Mouse (Mus musculus): ENCODE measurements around the gene Polr1a. TPM values are rescaled to one million over a fixed set of nuclear protein-coding genes. Genes with fewer than 3 reads are reported as not detected.

Gene Polr1a
- polyA plus RNA-seq, 1 experiment from 2014 or later, result 22.9 TPM

Other genes with a start within 250 kb of the Polr1a start
- 13.4 and 13.5 TPM in 2 replicates for gene Reep1, start 201.5 kb upstream of the Polr1a start, polyA plus RNA-seq (2015; fragmentation: Nextera tagmentation; extraction: Ambion mirVana)
- 66.5 and 77.4 TPM in 2 replicates for gene Mrpl35, start 82.1 kb upstream of the Polr1a start, polyA plus RNA-seq (2015; fragmentation: Nextera tagmentation; extraction: Ambion mirVana)
- gene Immt, start 77.7 kb upstream of the Polr1a start, polyA plus RNA-seq (2015; fragmentation: Nextera tagmentation; extraction: Ambion mirVana), result 268 TPM in 2 replicates
- 91.3 and 102 TPM in 2 replicates for gene Ptcd3, start 303 bp upstream of the Polr1a start, polyA plus RNA-seq (2015; fragmentation: Nextera tagmentation; extraction: Ambion mirVana)
- 22.8 TPM in 2 replicates for gene St3gal5, start 188.5 kb downstream of the Polr1a start, polyA plus RNA-seq (2015; fragmentation: Nextera tagmentation; extraction: Ambion mirVana)

All from intestine, embryonic 16.5 days (tissue).